ENCODE assay signal across 8 mouse cellular contexts in genomic region chr7:127243870-127244657, GRCm38 (mm10). TPM values are rescaled to one million over a fixed set of nuclear protein-coding genes. Genes with fewer than 3 reads are reported as not detected.
A peak's percentile ranks its signal among the peaks of the same experiment; 100 is the strongest.
DNase-seq lines count a peak whose midpoint lies in the region; ATAC-seq and TF ChIP-seq lines count a peak whose summit lies in the region.

Zfp771 (plus strand) TSS chr7:127244274.

- H3K4me2 ChIP-seq in heart, embryonic 14.5 days (ENCODE audit: low read length) = peak within 1 kb of the TSS; percentile 90
- peak within 1 kb of the TSS; percentile 94 for H3K4me2 ChIP-seq in liver, embryonic 14.5 days (ENCODE audit: low read depth)
- peak within 1 kb of the TSS; percentile 72 for H3K4me2 ChIP-seq in neural tube, embryonic 11.5 days (ENCODE audit: low read depth)
- H3K4me2 ChIP-seq in stomach, postnatal 0 days (replicated peaks; ENCODE audit: low read depth) = peak within 1 kb of the TSS; percentile 77

- H3K4me1 ChIP-seq in brown adipose tissue, adult 24 weeks (ENCODE audit: control insufficient read depth, insufficient read depth, insufficient read length, low read length) = peaks cover 4% of the 10 kb centered on the region
- peaks cover 7 to 19% of the 10 kb centered on the region in 2 experiments; a peak in 3 of 4 replicates for H3K4me1 ChIP-seq in heart, embryonic 14.5 days (ENCODE audit: control insufficient read depth in 2 of 2, insufficient read depth in 2 of 2, low read length in 2 of 2)
- H3K4me1 ChIP-seq in liver, embryonic 14.5 days (replicated peaks; ENCODE audit: control insufficient read depth in 2 of 2, insufficient read depth in 2 of 2, low read length in 1 of 2) = peaks cover 10 to 23% of the 10 kb centered on the region in 2 experiments
- peaks cover 14% of the 10 kb centered on the region for H3K4me1 ChIP-seq in neural tube, embryonic 11.5 days (ENCODE audit: control insufficient read depth, insufficient read depth, low read length)
- no peaks in the 10 kb centered on the region for H3K4me1 ChIP-seq in stomach, postnatal 0 days (replicated peaks; ENCODE audit: control insufficient read depth, insufficient read depth)

- TF ChIP-seq EP300 in liver, embryonic 14.5 days (IDR thresholded peaks at IDR 0.05; ENCODE audit: low read depth) = no peak
- TF ChIP-seq EP300 in stomach, postnatal 0 days (optimal IDR thresholded peaks at IDR 0.05) = peak; percentile 58

- ATAC-seq in heart, embryonic 14.5 days (ENCODE audit: insufficient number of reproducible peaks, insufficient read depth, low FRiP score, low read depth) = peak; percentile 93
- peak; percentile 94 for ATAC-seq in liver, embryonic 14.5 days (ENCODE audit: insufficient read depth)
- ATAC-seq in neural tube, embryonic 11.5 days (ENCODE audit: insufficient read depth, low FRiP score, low TSS enrichment) = peak; percentile 93
- peak; percentile 96 for ATAC-seq in stomach, postnatal 0 days (ENCODE audit: low FRiP score, low TSS enrichment)

- H3K9ac ChIP-seq in heart, embryonic 14.5 days (ENCODE audit: low read length) = peak within 1 kb of the TSS; percentile 94
- H3K9ac ChIP-seq in liver, embryonic 14.5 days (replicated peaks) = peak within 1 kb of the TSS; percentile 84
- peak within 1 kb of the TSS; percentile 85 for H3K9ac ChIP-seq in neural tube, embryonic 11.5 days (ENCODE audit: low read length)
- H3K9ac ChIP-seq in stomach, postnatal 0 days (ENCODE audit: low read length) = peak within 1 kb of the TSS; percentile 96

- H3K27me3 ChIP-seq in heart, embryonic 14.5 days (ENCODE audit: control insufficient read depth, insufficient read depth, low read length) = no peaks in the 10 kb centered on the region
- H3K27me3 ChIP-seq in liver, embryonic 14.5 days (ENCODE audit: control insufficient read depth, insufficient read depth, low read length) = no peaks in the 10 kb centered on the region
- no peaks in the 10 kb centered on the region for H3K27me3 ChIP-seq in neural tube, embryonic 11.5 days (ENCODE audit: control insufficient read depth, insufficient read depth, low read length)
- no peaks in the 10 kb centered on the region for H3K27me3 ChIP-seq in stomach, postnatal 0 days (ENCODE audit: control insufficient read depth, insufficient read depth, low read length)

- H3K4me3 ChIP-seq in brown adipose tissue, adult 24 weeks (ENCODE audit: insufficient read depth, low read depth, low read length) = peak within 1 kb of the TSS; percentile 89
- H3K4me3 ChIP-seq in heart, embryonic 14.5 days (ENCODE audit: control insufficient read depth in 1 of 2, insufficient read depth in 1 of 2, low read depth in 1 of 2, low read length in 2 of 2) = peak within 1 kb of the TSS; percentile 86 to 97
- H3K4me3 ChIP-seq in liver, embryonic 14.5 days (ENCODE audit: insufficient read depth in 1 of 2, low read depth in 2 of 2, low read length in 2 of 2) = peak within 1 kb of the TSS; percentile 82 to 87
- peak within 1 kb of the TSS; percentile 67 for H3K4me3 ChIP-seq in neural tube, embryonic 11.5 days (ENCODE audit: low read depth, low read length)
- H3K4me3 ChIP-seq in stomach, postnatal 0 days (ENCODE audit: low read depth, low read length) = peak within 1 kb of the TSS; percentile 80

- DNase-seq in CD4-positive, CD25-positive, alpha-beta regulatory T cell, adult 2 months (ENCODE audit: low read depth, low spot score) = peak; percentile 92
- peak; percentile 68 for DNase-seq in fibroblast of lung, adult 2 months (ENCODE audit: low read depth)
- DNase-seq in kidney, postnatal 25 days = peak; percentile 98 to 99
- peak; percentile 82 to 87 (median 84) for DNase-seq in liver, embryonic 14.5 days (ENCODE audit: low read depth in 3 of 3, low spot score in 3 of 3)
- peak; percentile 96 for DNase-seq in neural tube, embryonic 11.5 days (ENCODE audit: low spot score)
- DNase-seq in stomach, postnatal 0 days (ENCODE audit: low spot score) = peak; percentile 96

- no peaks in the 10 kb centered on the region; the same call in 1 of the 2 replicates for H3K9me3 ChIP-seq in heart, embryonic 14.5 days (ENCODE audit: control insufficient read depth, low read length)
- H3K9me3 ChIP-seq in liver, embryonic 14.5 days (ENCODE audit: control insufficient read depth, low read length) = no peaks in the 10 kb centered on the region
- no peaks in the 10 kb centered on the region for H3K9me3 ChIP-seq in neural tube, embryonic 11.5 days (ENCODE audit: control insufficient read depth, low read length)
- no peaks in the 10 kb centered on the region for H3K9me3 ChIP-seq in stomach, postnatal 0 days (ENCODE audit: control insufficient read depth, low read length)

- peak; percentile 30; the same call in 1 of the 2 replicates for TF ChIP-seq CTCF in liver, embryonic 14.5 days (IDR thresholded peaks at IDR 0.05; ENCODE audit: low read depth)
- TF ChIP-seq CTCF in stomach, postnatal 0 days (IDR thresholded peaks at IDR 0.05; ENCODE audit: low read depth) = peak; percentile 38

- peak within 1 kb of the TSS; percentile 57 for H3K27ac ChIP-seq in brown adipose tissue, adult 24 weeks (replicated peaks; ENCODE audit: low read depth, low read length)
- peak within 1 kb of the TSS; percentile 87 to 90 for H3K27ac ChIP-seq in heart, embryonic 14.5 days (replicated peaks in 1 of 2; ENCODE audit: control insufficient read depth in 1 of 2, insufficient read depth in 1 of 2, low read depth in 2 of 2, low read length in 2 of 2)
- H3K27ac ChIP-seq in liver, embryonic 14.5 days = peak within 1 kb of the TSS; percentile 68
- H3K27ac ChIP-seq in neural tube, embryonic 11.5 days (ENCODE audit: low read depth, low read length) = peak within 1 kb of the TSS; percentile 77
- peak within 1 kb of the TSS; percentile 96 for H3K27ac ChIP-seq in stomach, postnatal 0 days (replicated peaks)

- peaks cover 25% of the 10 kb centered on the region for H3K36me3 ChIP-seq in heart, embryonic 14.5 days (ENCODE audit: control insufficient read depth, insufficient read depth, low read length)
- no peaks in the 10 kb centered on the region; the same call in 1 of the 2 replicates for H3K36me3 ChIP-seq in liver, embryonic 14.5 days (replicated peaks; ENCODE audit: control insufficient read depth, insufficient read depth, low read depth)
- peaks cover 3% of the 10 kb centered on the region; the same call in 1 of the 2 replicates for H3K36me3 ChIP-seq in neural tube, embryonic 11.5 days (ENCODE audit: control insufficient read depth, insufficient read depth, low read length)
- 0 out of 2 replicates have a peak, but pooled peaks cover 3% of the 10 kb centered on the region for H3K36me3 ChIP-seq in stomach, postnatal 0 days (ENCODE audit: control insufficient read depth, insufficient read depth, low read length)

- 1% methylated on average over 54 of the region's 56 CpGs for WGBS in heart, embryonic 14.5 days
- WGBS in liver, embryonic 14.5 days (ENCODE audit: insufficient replicate concordance) = under 1% methylated on average over 56 of the region's 56 CpGs
- 2% methylated on average over 47 of the region's 56 CpGs for WGBS in neural tube, embryonic 11.5 days
- WGBS in stomach, postnatal 0 days = under 1% methylated on average over 56 of the region's 56 CpGs

RNA-seq across cellular contexts. Expression of gene Zfp771, which starts in this region (rescaled TPM):
- polyA plus RNA-seq in brown adipose tissue, adult 24 weeks (2012; ENCODE audit: insufficient read depth, insufficient read length, missing spikeins) = 7.1 and 14.4 TPM in 2 replicates
- polyA plus RNA-seq in heart, embryonic 14.5 days (2014; fragmentation: Nextera tagmentation; extraction: Ambion mirVana) = 26.8 and 31.4 TPM in 2 replicates
- 19.6 and 21.6 TPM in 2 replicates for polyA plus RNA-seq in liver, embryonic 14.5 days (2012; rRNA removed)
- 11.0 TPM in 2 replicates for polyA plus RNA-seq in liver, embryonic 14.5 days (2014; fragmentation: Nextera tagmentation; extraction: Ambion mirVana)
- 53.2 and 54.5 TPM in 2 replicates for polyA plus RNA-seq in neural tube, embryonic 11.5 days (2014; fragmentation: Nextera tagmentation; extraction: Ambion mirVana)
- polyA plus RNA-seq in stomach, postnatal 0 days (2015; fragmentation: Nextera tagmentation; extraction: Ambion mirVana) = 27.3 and 29.6 TPM in 2 replicates

Comparison
In these comparisons a context has a peak if more than half of its experiments do, and no peak if none do; other contexts are left out.
1. Peak in every context shown above with its lines: DNase-seq, ATAC-seq, H3K4me3 ChIP-seq and H3K27ac ChIP-seq.